In the genomic region with DNA sequence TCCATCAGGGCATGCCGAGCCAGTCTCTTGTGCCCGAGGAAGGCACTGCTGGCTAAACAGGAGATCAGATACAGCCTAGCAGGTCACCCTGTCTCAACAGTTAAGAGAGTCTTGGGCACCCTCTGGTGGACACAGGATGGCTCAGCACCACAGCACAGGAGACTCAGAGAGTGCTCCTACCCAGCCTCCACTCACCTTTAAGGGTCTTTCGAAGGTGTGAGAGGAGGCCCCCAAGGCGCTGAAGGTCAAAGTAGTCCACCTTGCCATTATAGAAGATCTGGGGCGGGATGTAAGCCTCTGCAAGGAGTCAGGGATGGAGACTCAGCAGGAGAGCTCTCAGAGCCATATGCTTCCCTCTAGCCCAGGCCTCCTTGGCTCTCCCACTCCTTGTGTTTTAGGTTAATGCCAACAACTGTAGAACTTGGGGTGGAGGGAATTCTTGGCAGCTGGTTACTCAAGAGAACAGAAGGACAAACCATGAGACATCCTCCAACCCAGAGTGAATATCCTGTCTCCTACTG, we compare ENCODE assay signal across 8 mouse cellular contexts. TPM values are rescaled to one million over a fixed set of nuclear protein-coding genes. Genes with fewer than 3 reads are reported as not detected.
DNase-seq lines count a peak whose midpoint lies in the region; ATAC-seq and TF ChIP-seq lines count a peak whose summit lies in the region.

No protein-coding gene starts in this region.

- H3K4me2 ChIP-seq in hindbrain, embryonic 11.5 days (replicated peaks; ENCODE audit: low read depth, low read length), result no peak overlapping the region

- no peak overlapping the region for H3K4me3 ChIP-seq in spleen, adult 2 months (ENCODE audit: extremely low read depth, insufficient read depth, insufficient read length)
- no peak overlapping the region for H3K4me3 ChIP-seq in hindbrain, embryonic 11.5 days (ENCODE audit: low read depth, low read length)

- 55% methylated on average over 5 of the region's 5 CpGs for WGBS in spleen, adult 2 months
- 54% methylated on average over 5 of the region's 5 CpGs for WGBS in hindbrain, embryonic 11.5 days

- no peak overlapping the region for H3K27ac ChIP-seq in spleen, adult 2 months (ENCODE audit: insufficient read depth, low read length)
- H3K27ac ChIP-seq in hindbrain, embryonic 11.5 days (ENCODE audit: low read depth, low read length), result no peak overlapping the region

- intact Hi-C loops in left cerebral cortex, postnatal 4 days (cut with DNase I), result loop anchor here (5.0 kb wide), 1 partner anchor 163 kb away; no protein-coding TSS in a partner anchor

- no peaks in the 10 kb centered on the region for H3K9me3 ChIP-seq in hindbrain, embryonic 11.5 days (ENCODE audit: control insufficient read depth, low read length)

- H3K36me3 ChIP-seq in spleen, adult 2 months (ENCODE audit: control insufficient read depth, insufficient read depth, low read length), result peaks cover 38% of the 10 kb centered on the region
- H3K36me3 ChIP-seq in hindbrain, embryonic 11.5 days (ENCODE audit: control insufficient read depth, insufficient read depth, low read length), result no peaks in the 10 kb centered on the region

- H3K27me3 ChIP-seq in spleen, adult 2 months (ENCODE audit: control insufficient read depth, insufficient read depth, low read length), result no peaks in the 10 kb centered on the region
- H3K27me3 ChIP-seq in hindbrain, embryonic 11.5 days (ENCODE audit: control insufficient read depth, insufficient read depth, low read length), result no peaks in the 10 kb centered on the region

- peak; percentile 38; the same call in 1 of the 2 replicates for TF ChIP-seq CTCF in spleen, adult 2 months (IDR thresholded peaks at IDR 0.05; ENCODE audit: extremely low read depth, insufficient read depth, insufficient read length, insufficient replicate concordance)

- no peak overlapping the region for H3K9ac ChIP-seq in hindbrain, embryonic 11.5 days (ENCODE audit: low read depth, low read length)

- H3K4me1 ChIP-seq in spleen, adult 2 months (ENCODE audit: control insufficient read depth, insufficient read depth, insufficient read length), result no peaks in the 10 kb centered on the region
- H3K4me1 ChIP-seq in hindbrain, embryonic 11.5 days (replicated peaks; ENCODE audit: control insufficient read depth, insufficient read depth, low read length), result no peaks in the 10 kb centered on the region

- no peak for TF ChIP-seq POLR2A in spleen, adult 2 months (IDR thresholded peaks at IDR 0.05; ENCODE audit: low read depth, low read length)

- DNase-seq in spleen, adult 2 months (ENCODE audit: low read depth in 1 of 2, low spot score in 2 of 2), result peak in 1 of 2 experiments; percentile 49
- DNase-seq in spleen, adult 12 weeks (ENCODE audit: low spot score), result no peak
- DNase-seq in adipocyte (ENCODE audit: low spot score), result peak; percentile 76
- peak; percentile 81 for DNase-seq in embryo, embryonic 10 days (ENCODE audit: low spot score)
- peak; percentile 74 for DNase-seq in hindbrain, embryonic 11.5 days (ENCODE audit: low spot score)
- peak; percentile 69 for DNase-seq in left cerebral cortex, postnatal 4 days
- peak; percentile 55 for DNase-seq in naive thymus-derived CD4-positive, alpha-beta T cell, adult 2 months (ENCODE audit: low read depth)

- ATAC-seq in hindbrain, embryonic 11.5 days (ENCODE audit: low FRiP score), result no peak
- no peak for ATAC-seq in monocyte, adult 5-6 weeks (replicated peaks; ENCODE audit: insufficient number of reproducible peaks, low FRiP score, low TSS enrichment, poor library complexity, severe bottlenecking)

RNA-seq across cellular contexts. Expression of gene Amigo3, which starts 12.6 kb away (rescaled TPM):
- polyA plus RNA-seq in spleen, adult 2 months (2012; rRNA removed), result 2.2 and 2.8 TPM in 2 replicates
- 1.6 and 1.8 TPM in 2 replicates for polyA plus RNA-seq in hindbrain, embryonic 11.5 days (2014; fragmentation: Nextera tagmentation; extraction: Ambion mirVana)
- total RNA-seq in left cerebral cortex, postnatal 4 days (2021), result 1 to 10 TPM; 1.6 to 2.8 TPM
- 2.5 to 3.5 TPM in 2 of 3 replicates, not detected in the other for total RNA-seq in monocyte, adult 5-6 weeks (2017)

RNA-seq across cellular contexts. Expression of gene Mst1, which starts 14.7 kb away (rescaled TPM):
- polyA plus RNA-seq in spleen, adult 2 months (2012; rRNA removed), result 1.5 and 1.6 TPM in 2 replicates
- 0.25 TPM in 2 replicates for polyA plus RNA-seq in hindbrain, embryonic 11.5 days (2014; fragmentation: Nextera tagmentation; extraction: Ambion mirVana)
- not detected for total RNA-seq in left cerebral cortex, postnatal 4 days (2021)
- total RNA-seq in monocyte, adult 5-6 weeks (2017), result not detected in 3 replicates

RNA-seq across cellular contexts. Expression of gene Gmppb, which starts 16.5 kb away (rescaled TPM):
- 11.6 and 13.5 TPM in 2 replicates for polyA plus RNA-seq in spleen, adult 2 months (2012; rRNA removed)
- 18.9 and 20.4 TPM in 2 replicates for polyA plus RNA-seq in hindbrain, embryonic 11.5 days (2014; fragmentation: Nextera tagmentation; extraction: Ambion mirVana)
- 10 to 100 TPM; 15.2 to 15.5 TPM for total RNA-seq in left cerebral cortex, postnatal 4 days (2021)
- total RNA-seq in monocyte, adult 5-6 weeks (2017), result 4.5 to 19.8 TPM (median 15.8 TPM) in 3 replicates

RNA-seq across cellular contexts. Expression of gene Rnf123, which starts 17.6 kb away (rescaled TPM):
- polyA plus RNA-seq in spleen, adult 2 months (2012; rRNA removed), result 213 and 224 TPM in 2 replicates
- 24.3 and 26.5 TPM in 2 replicates for polyA plus RNA-seq in hindbrain, embryonic 11.5 days (2014; fragmentation: Nextera tagmentation; extraction: Ambion mirVana)
- 10 to 100 TPM; 92.5 to 93.8 TPM for total RNA-seq in left cerebral cortex, postnatal 4 days (2021)
- total RNA-seq in monocyte, adult 5-6 weeks (2017), result 21.5 to 53.5 TPM (median 30.5 TPM) in 3 replicates

RNA-seq across cellular contexts. Expression of gene Apeh, which starts 28.9 kb away (rescaled TPM):
- 136 and 157 TPM in 2 replicates for polyA plus RNA-seq in spleen, adult 2 months (2012; rRNA removed)
- 54.3 and 55.3 TPM in 2 replicates for polyA plus RNA-seq in hindbrain, embryonic 11.5 days (2014; fragmentation: Nextera tagmentation; extraction: Ambion mirVana)
- 10 to 100 TPM; 46.1 to 50.1 TPM for total RNA-seq in left cerebral cortex, postnatal 4 days (2021)
- 63.3 to 124 TPM (median 97.2 TPM) in 3 replicates for total RNA-seq in monocyte, adult 5-6 weeks (2017)
